Mouse (Mus musculus) lung, embryonic 16.5 days (tissue): ENCODE data around the gene Fgf12. TPM values are rescaled to one million over a fixed set of nuclear protein-coding genes. Genes with fewer than 3 reads are reported as not detected.

Experiments
- ATAC-seq: fragments of 200-750 bp; cut with Nextera tagmentation; 2 replicates; pipeline ENCODE4 v1.8.0; 2017; ENCODE audit warnings: low read depth, mild to moderate bottlenecking, moderate library complexity
- H3K27ac ChIP-seq: fragments of 300-500 bp; sonication (generic); 2 replicates; pipeline ENCODE4 v1.5.1; 2014; ENCODE audit warnings: mild to moderate bottlenecking, control low read depth, low read length
- H3K27me3 ChIP-seq: fragments of 300-500 bp; sonication (generic); 2 replicates; pipeline ENCODE4 v1.6.1; 2014; ENCODE audit warnings: low read depth, low read length, mixed read lengths; ENCODE audit not compliant: control insufficient read depth, insufficient read depth
- H3K36me3 ChIP-seq: fragments of 300-500 bp; sonication (generic); 2 replicates; pipeline ENCODE4 v1.6.1; 2014; ENCODE audit warnings: low read length; ENCODE audit not compliant: control insufficient read depth, insufficient read depth
- H3K4me1 ChIP-seq: fragments of 300-500 bp; sonication (generic); replicated peaks from 2 replicates; pipeline ENCODE4 v1.6.1; 2014; ENCODE audit warnings: low read length, mixed read lengths; ENCODE audit not compliant: control insufficient read depth, insufficient read depth
- H3K4me2 ChIP-seq: fragments of 300-500 bp; sonication (generic); 2 replicates; pipeline ENCODE4 v1.6.1; 2014; ENCODE audit warnings: low read depth, low read length, control low read depth
- H3K4me3 ChIP-seq: fragments of 300-500 bp; sonication (generic); 2 replicates; pipeline ENCODE4 v1.5.1; 2014; ENCODE audit warnings: mild to moderate bottlenecking, low read length, control low read depth
- H3K9ac ChIP-seq: fragments of 300-500 bp; sonication (generic); 2 replicates; pipeline ENCODE4 v1.6.1; 2014; ENCODE audit warnings: low read length, control low read depth
- H3K9me3 ChIP-seq: fragments of 300-500 bp; sonication (generic); 2 replicates; pipeline ENCODE4 v1.6.1; 2016; ENCODE audit warnings: low read length; ENCODE audit not compliant: control insufficient read depth
- WGBS: fragments of 180-500 bp; shearing (Covaris S2); extraction: QIAGEN DNeasy Blood & Tissue Kit; methylation state at CpG from one replicate; pipeline ENCODE4 v1.1.7; 2014; 5-methylcytosine and 5-hydroxymethylcytosine counted together
- polyA plus RNA-seq: library from polyadenylated mRNA; unstranded; fragments of >200 nt; fragmentation: Nextera tagmentation; extraction: Ambion mirVana; gene quantifications from 2 replicates; pipeline ENCODE4 v1.2.1, GENCODE M21; 2015

The Fgf12 gene
- polyA plus RNA-seq, 1 experiment from 2014 or later, result 2.9 TPM

GRCm38 (mm10) chr16:28630771-28631484 is 121.9 kb downstream of the Fgf12 start:
- Histone ChIP-seq H3K27ac (no peak overlapping the region), H3K36me3 (no peaks in the 10 kb centered on the region), H3K4me3 (no peak overlapping the region), H3K9ac (no peak overlapping the region), H3K4me2 (no peak overlapping the region), H3K9me3 (no peaks in the 10 kb centered on the region), H3K4me1 (no peaks in the 10 kb centered on the region; the same call in 1 of the 2 replicates), H3K27me3 (no peaks in the 10 kb centered on the region)
- WGBS, result 79% methylated on average over 11 of the region's 11 CpGs
- no peak for ATAC-seq

GRCm38 (mm10) chr16:28626259-28626658 is 126.6 kb downstream of the Fgf12 start:
- Histone ChIP-seq H3K9ac (no peak overlapping the region), H3K4me2 (no peak overlapping the region), H3K4me3 (no peak overlapping the region), H3K27me3 (no peaks in the 10 kb centered on the region), H3K36me3 (no peaks in the 10 kb centered on the region), H3K4me1 (no peaks in the 10 kb centered on the region; the same call in 1 of the 2 replicates), H3K9me3 (peaks cover 3% of the 10 kb centered on the region), H3K27ac (no peak overlapping the region)
- WGBS, result 75% methylated on average over 6 of the region's 6 CpGs
- no peak for ATAC-seq

- Histone ChIP-seq H3K9ac (no peak overlapping the region), H3K4me2 (no peak overlapping the region), H3K36me3 (no peaks in the 10 kb centered on the region), H3K27ac (no peak overlapping the region), H3K9me3 (peaks cover 3% of the 10 kb centered on the region), H3K27me3 (no peaks in the 10 kb centered on the region), H3K4me1 (no peaks in the 10 kb centered on the region; the same call in 1 of the 2 replicates), H3K4me3 (no peak overlapping the region)
- WGBS, result 49% methylated on average over 5 of the region's 5 CpGs
- peak; percentile 43; the same call in 1 of the 2 replicates for ATAC-seq
These were observed 127.2 kb downstream of the Fgf12 start for GRCm38 (mm10) chr16:28625689-28626088.

- Histone ChIP-seq H3K9ac (no peak overlapping the region), H3K9me3 (no peaks in the 10 kb centered on the region), H3K36me3 (no peaks in the 10 kb centered on the region), H3K27ac (no peak overlapping the region), H3K4me3 (no peak overlapping the region), H3K27me3 (no peaks in the 10 kb centered on the region), H3K4me1 (no peaks in the 10 kb centered on the region), H3K4me2 (no peak overlapping the region)
- ATAC-seq, result no peak
- 73% methylated on average over 3 of the region's 3 CpGs for WGBS
These were observed 138.5 kb downstream of the Fgf12 start for GRCm38 (mm10) chr16:28614412-28614811.

GRCm38 (mm10) chr16:28610940-28611339 is 141.9 kb downstream of the Fgf12 start:
- H3K4me3 ChIP-seq, result no peak overlapping the region
- H3K27ac ChIP-seq, result no peak overlapping the region
- H3K4me2 ChIP-seq, result no peak overlapping the region
- no peak overlapping the region for H3K9ac ChIP-seq
- H3K36me3 ChIP-seq, result no peaks in the 10 kb centered on the region
- ATAC-seq, result no peak
- no peaks in the 10 kb centered on the region for H3K9me3 ChIP-seq
- H3K4me1 ChIP-seq, result no peaks in the 10 kb centered on the region
- WGBS, result 11% methylated on average over 3 of the region's 3 CpGs
- no peaks in the 10 kb centered on the region for H3K27me3 ChIP-seq

- Histone ChIP-seq H3K4me3 (no peak overlapping the region), H3K4me1 (no peaks in the 10 kb centered on the region), H3K9ac (no peak overlapping the region), H3K27ac (no peak overlapping the region), H3K36me3 (no peaks in the 10 kb centered on the region), H3K27me3 (no peaks in the 10 kb centered on the region), H3K4me2 (no peak overlapping the region), H3K9me3 (no peaks in the 10 kb centered on the region)
- ATAC-seq, result no peak
- 74% methylated on average over 1 of the region's 1 CpGs for WGBS
These were observed 149.7 kb downstream of the Fgf12 start for GRCm38 (mm10) chr16:28603155-28603554.

- no peak overlapping the region for H3K4me2 ChIP-seq
- H3K4me3 ChIP-seq, result no peak overlapping the region
- 75% methylated on average over 4 of the region's 4 CpGs for WGBS
- H3K9ac ChIP-seq, result no peak overlapping the region
- H3K36me3 ChIP-seq, result no peaks in the 10 kb centered on the region
- H3K27ac ChIP-seq, result no peak overlapping the region
- no peaks in the 10 kb centered on the region for H3K9me3 ChIP-seq
- no peaks in the 10 kb centered on the region for H3K4me1 ChIP-seq
- no peaks in the 10 kb centered on the region for H3K27me3 ChIP-seq
- no peak for ATAC-seq
These were observed 151.1 kb downstream of the Fgf12 start for GRCm38 (mm10) chr16:28601723-28602122.

- Histone ChIP-seq H3K9me3 (no peaks in the 10 kb centered on the region), H3K27me3 (no peaks in the 10 kb centered on the region; the same call in 1 of the 2 replicates), H3K4me1 (no peaks in the 10 kb centered on the region), H3K27ac (no peak overlapping the region), H3K9ac (no peak overlapping the region), H3K36me3 (no peaks in the 10 kb centered on the region), H3K4me2 (no peak overlapping the region), H3K4me3 (no peak overlapping the region)
- ATAC-seq, result no peak
- WGBS, result 77% methylated on average over 13 of the region's 13 CpGs
These were observed 156.8 kb downstream of the Fgf12 start for GRCm38 (mm10) chr16:28596112-28596511.

GRCm38 (mm10) chr16:28593075-28593915 is 159.6 kb downstream of the Fgf12 start:
- Histone ChIP-seq H3K27me3 (no peaks in the 10 kb centered on the region; the same call in 1 of the 2 replicates), H3K9me3 (no peaks in the 10 kb centered on the region), H3K4me1 (no peaks in the 10 kb centered on the region), H3K4me2 (peak overlapping the region; percentile 56), H3K4me3 (peak overlapping the region; percentile 34), H3K27ac (no peak overlapping the region), H3K9ac (peak overlapping the region; percentile 52), H3K36me3 (no peaks in the 10 kb centered on the region)
- ATAC-seq, result peak; percentile 34; the same call in 1 of the 2 replicates
- WGBS, result 24% methylated on average over 26 of the region's 26 CpGs
